Mouse (Mus musculus) liver, postnatal 0 days (tissue): ENCODE results near the gene Ercc1. TPM values are rescaled to one million over a fixed set of nuclear protein-coding genes. Genes with fewer than 3 reads are reported as not detected.

Experiments
- ATAC-seq: fragments of 200-750 bp; cut with Nextera tagmentation; 2 replicates; pipeline ENCODE4 v1.8.0; 2017; ENCODE audit warnings: mild to moderate bottlenecking, moderate library complexity
- DNase-seq: peaks from one replicate; pipeline ENCODE4 v3.0.0-alpha.2; 2016
- H3K27ac ChIP-seq: fragments of 300-500 bp; sonication (generic); 2 replicates; pipeline ENCODE4 v1.5.1; 2014; ENCODE audit warnings: antibody characterized with exemption, moderate library complexity, mild to moderate bottlenecking, low read depth
- H3K27me3 ChIP-seq: fragments of 300-500 bp; sonication (generic); 2 replicates; pipeline ENCODE4 v1.6.1; 2014; ENCODE audit warnings: low read length, control low read depth, mixed read lengths; ENCODE audit not compliant: insufficient read depth
- H3K36me3 ChIP-seq: fragments of 300-500 bp; sonication (generic); replicated peaks from 2 replicates; pipeline ENCODE4 v1.6.1; 2014; ENCODE audit warnings: mild to moderate bottlenecking, control low read depth, low read length, moderate library complexity, mixed read lengths; ENCODE audit not compliant: insufficient read depth
- H3K4me1 ChIP-seq: fragments of 300-500 bp; sonication (generic); 2 replicates; pipeline ENCODE4 v1.6.1; 2014; ENCODE audit warnings: antibody characterized with exemption, mild to moderate bottlenecking, control low read depth; ENCODE audit not compliant: insufficient read depth
- H3K4me2 ChIP-seq: fragments of 300-500 bp; sonication (generic); 2 replicates; pipeline ENCODE4 v1.6.1; 2014; ENCODE audit warnings: low read depth, mild to moderate bottlenecking, low read length, moderate library complexity, mixed read lengths
- H3K4me3 ChIP-seq: fragments of 300-500 bp; sonication (generic); 2 replicates; pipeline ENCODE4 v1.5.1; 2014; ENCODE audit warnings: low read depth, low read length
- H3K9ac ChIP-seq: fragments of 300-500 bp; sonication (generic); replicated peaks from 2 replicates; pipeline ENCODE4 v1.6.1; 2014; ENCODE audit warnings: mild to moderate bottlenecking, moderate library complexity
- H3K9me3 ChIP-seq: fragments of 300-500 bp; sonication (generic); 2 replicates; pipeline ENCODE4 v1.6.1; 2016; ENCODE audit warnings: mild to moderate bottlenecking, control low read depth, low read length, mixed read lengths
- CTCF ChIP-seq: sonication (generic); IDR thresholded peaks from 2 replicates; pipeline ENCODE4 v1.5.1; 2016; ENCODE audit warnings: antibody characterized with exemption, low read depth
- EP300 ChIP-seq: IDR thresholded peaks from 2 replicates; pipeline ENCODE4 v1.6.1; 2016; ENCODE audit warnings: antibody characterized with exemption, low read depth, mild to moderate bottlenecking
- WGBS: fragments of 180-500 bp; shearing (Covaris S2); extraction: QIAGEN DNeasy Blood & Tissue Kit; methylation state at CpG from one replicate; pipeline ENCODE4 v1.1.7; 2014; ENCODE audit not compliant: insufficient replicate concordance; 5-methylcytosine and 5-hydroxymethylcytosine counted together
- polyA plus RNA-seq: library from polyadenylated mRNA; unstranded; fragments of >200 nt; fragmentation: Nextera tagmentation; extraction: Ambion mirVana; gene quantifications from 2 replicates; pipeline ENCODE4 v1.2.1, GENCODE M21; 2015

Ercc1 gene
- polyA plus RNA-seq, 1 experiment from 2014 or later, result 9.8 TPM

DNA sequence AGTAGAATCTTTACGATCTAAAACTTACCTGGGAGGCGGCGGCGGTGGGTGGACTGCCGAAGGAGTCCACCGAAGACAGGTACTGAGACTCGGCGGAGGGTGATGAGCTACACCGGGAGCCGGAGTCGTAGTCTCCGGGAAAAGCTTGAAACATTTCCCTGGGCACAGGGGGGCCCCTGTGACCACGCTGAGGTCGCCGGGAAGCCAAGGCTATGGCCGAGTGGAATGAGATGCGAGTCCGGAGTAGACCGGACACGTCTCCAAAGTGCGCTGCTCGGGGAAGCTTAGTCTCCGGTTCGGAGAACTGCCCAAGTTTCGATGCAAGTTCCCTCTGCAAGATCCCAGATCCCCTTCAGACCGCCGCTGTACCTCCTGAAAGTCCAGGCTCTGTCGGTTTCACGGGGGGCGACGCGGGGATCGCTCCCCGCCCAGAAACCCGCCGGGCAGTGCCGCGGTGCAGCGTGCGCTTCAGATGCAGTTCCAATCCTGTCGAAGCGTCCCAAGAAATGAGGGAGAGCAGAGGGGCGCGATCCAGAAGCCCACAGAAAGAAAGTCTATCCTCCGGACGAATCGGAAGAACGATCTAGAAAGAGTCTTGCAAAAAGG, 35.2 kb upstream of the Ercc1 start:
- H3K9ac ChIP-seq, result peak overlapping the region; percentile 41; the same call in 1 of the 2 replicates
- peak overlapping the region; percentile 53 for H3K4me3 ChIP-seq
- peak overlapping the region; percentile 98 for H3K4me2 ChIP-seq
- under 1% methylated on average over 48 of the region's 48 CpGs for WGBS
- H3K4me1 ChIP-seq, result peaks cover 25% of the 10 kb centered on the region
- no peak for ATAC-seq
- TF ChIP-seq EP300, result no peak
- TF ChIP-seq CTCF, result no peak
- H3K27me3 ChIP-seq, result peaks cover 37% of the 10 kb centered on the region
- H3K9me3 ChIP-seq, result no peaks in the 10 kb centered on the region
- no peak for DNase-seq
- H3K27ac ChIP-seq, result no peak overlapping the region
- no peaks in the 10 kb centered on the region for H3K36me3 ChIP-seq

DNA sequence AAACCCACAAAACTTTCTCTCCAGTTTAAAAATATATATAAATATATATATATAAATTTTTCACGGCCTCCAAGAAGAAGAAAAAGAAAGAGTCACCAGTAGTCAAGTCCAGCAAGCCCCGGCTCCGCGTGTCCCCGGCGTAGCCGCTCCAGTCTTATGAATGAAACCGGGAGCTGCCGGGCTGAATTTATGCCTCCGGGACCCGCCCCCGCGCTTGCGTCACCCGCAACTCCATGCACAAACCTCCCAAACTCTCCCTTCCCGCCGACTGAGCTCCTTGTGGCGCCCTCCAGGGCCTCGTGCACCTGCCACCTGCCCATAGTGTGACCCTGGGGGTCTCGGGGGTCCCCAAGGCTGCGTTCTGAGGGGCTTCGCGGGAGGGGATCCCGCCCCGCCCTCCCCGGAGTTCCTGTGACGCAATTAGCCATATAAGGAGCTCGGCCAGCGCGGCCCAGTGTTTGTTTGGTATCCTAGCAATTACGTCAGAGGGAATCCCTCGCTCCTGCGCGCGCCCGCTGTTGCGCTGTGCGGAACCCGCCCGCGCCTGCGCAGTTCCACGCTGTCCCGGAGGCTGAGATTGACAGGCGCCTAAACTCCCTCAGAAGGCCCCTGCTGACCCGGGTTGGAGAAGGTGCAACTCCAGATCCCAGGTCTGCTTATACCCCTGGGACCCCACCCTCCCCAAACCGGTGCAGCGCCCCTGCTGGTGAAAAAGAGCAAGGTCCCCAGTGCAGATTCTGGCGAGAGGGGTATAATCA, 34.5 kb upstream of the Ercc1 start, which contains the start of gene Fosb:
Gene Fosb, minus strand, starts transcription at position 168 of the 758 bp plus-strand sequence.
- H3K27me3 ChIP-seq, result peaks cover 30% of the 10 kb centered on the region
- H3K4me3 ChIP-seq, result peak within 1 kb of the TSS; percentile 53
- DNase-seq, result peak; percentile 94
- H3K4me1 ChIP-seq, result peaks cover 18% of the 10 kb centered on the region
- WGBS, result under 1% methylated on average over 49 of the region's 49 CpGs
- H3K27ac ChIP-seq, result no peak within 1 kb of the TSS
- H3K9me3 ChIP-seq, result no peaks in the 10 kb centered on the region
- peak; percentile 84 for ATAC-seq
- peak within 1 kb of the TSS; percentile 45 for H3K9ac ChIP-seq
- no peaks in the 10 kb centered on the region for H3K36me3 ChIP-seq
- TF ChIP-seq EP300, result peak; percentile 52; the same call in 1 of the 2 replicates
- TF ChIP-seq CTCF, result peak; percentile 59
- peak within 1 kb of the TSS; percentile 98 for H3K4me2 ChIP-seq

DNA sequence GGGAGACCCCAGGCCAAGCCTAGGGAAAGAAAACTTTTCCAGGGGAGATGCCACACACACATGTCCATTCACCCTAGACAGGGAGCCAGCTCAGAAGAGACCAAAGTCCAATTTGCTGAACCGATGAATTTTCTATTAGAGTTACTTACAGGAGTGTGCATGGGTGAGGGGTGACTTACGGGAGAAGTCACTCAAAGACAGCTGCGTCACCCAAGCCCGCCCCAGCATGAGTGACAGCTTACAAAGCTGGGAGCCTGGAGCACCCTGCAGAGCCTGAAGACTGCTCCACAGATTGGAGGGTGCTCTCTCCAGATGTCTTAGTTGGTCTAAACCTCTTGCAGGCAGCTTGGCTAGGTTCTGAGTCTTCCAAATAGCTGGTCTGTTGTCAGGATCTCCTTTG, 32.6 kb upstream of the Ercc1 start:
- Histone ChIP-seq H3K4me2 (no peak overlapping the region), H3K9me3 (no peaks in the 10 kb centered on the region), H3K9ac (no peak overlapping the region), H3K36me3 (no peaks in the 10 kb centered on the region), H3K4me3 (no peak overlapping the region), H3K4me1 (peaks cover 22% of the 10 kb centered on the region), H3K27ac (no peak overlapping the region), H3K27me3 (peaks cover 15% of the 10 kb centered on the region)
- TF ChIP-seq EP300 (no peak), CTCF (no peak)
- ATAC-seq (no peak), DNase-seq (no peak)
- WGBS, result 34% methylated on average over 4 of the region's 4 CpGs

DNA sequence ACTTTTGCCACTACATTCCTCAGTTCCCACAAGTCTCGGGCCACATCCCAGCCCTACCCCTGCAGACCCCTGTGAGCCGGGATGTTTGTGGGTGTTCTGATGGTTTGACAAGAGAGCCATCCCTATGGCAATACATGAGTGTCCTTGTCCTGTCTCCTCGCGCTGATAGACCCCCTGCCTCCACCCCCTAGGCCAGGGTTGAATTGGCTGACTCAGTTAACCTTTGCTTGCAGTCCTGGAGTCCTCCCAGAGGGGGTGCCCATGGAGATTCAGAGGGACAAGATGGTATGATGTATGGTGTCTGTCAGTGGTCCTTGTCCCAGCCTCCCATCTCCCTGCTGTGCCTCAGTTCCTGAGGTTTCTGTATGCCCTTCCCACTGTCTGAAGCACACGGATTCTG, 30.5 kb upstream of the Ercc1 start:
- Histone ChIP-seq H3K36me3 (no peaks in the 10 kb centered on the region), H3K27ac (no peak overlapping the region), H3K4me1 (peaks cover 13% of the 10 kb centered on the region), H3K4me2 (no peak overlapping the region), H3K9ac (no peak overlapping the region), H3K27me3 (peaks cover 10% of the 10 kb centered on the region; the same call in 1 of the 2 replicates), H3K4me3 (no peak overlapping the region), H3K9me3 (no peaks in the 10 kb centered on the region)
- 59% methylated on average over 5 of the region's 5 CpGs for WGBS
- no peak for DNase-seq
- TF ChIP-seq EP300 (no peak), CTCF (no peak)
- ATAC-seq, result no peak

DNA sequence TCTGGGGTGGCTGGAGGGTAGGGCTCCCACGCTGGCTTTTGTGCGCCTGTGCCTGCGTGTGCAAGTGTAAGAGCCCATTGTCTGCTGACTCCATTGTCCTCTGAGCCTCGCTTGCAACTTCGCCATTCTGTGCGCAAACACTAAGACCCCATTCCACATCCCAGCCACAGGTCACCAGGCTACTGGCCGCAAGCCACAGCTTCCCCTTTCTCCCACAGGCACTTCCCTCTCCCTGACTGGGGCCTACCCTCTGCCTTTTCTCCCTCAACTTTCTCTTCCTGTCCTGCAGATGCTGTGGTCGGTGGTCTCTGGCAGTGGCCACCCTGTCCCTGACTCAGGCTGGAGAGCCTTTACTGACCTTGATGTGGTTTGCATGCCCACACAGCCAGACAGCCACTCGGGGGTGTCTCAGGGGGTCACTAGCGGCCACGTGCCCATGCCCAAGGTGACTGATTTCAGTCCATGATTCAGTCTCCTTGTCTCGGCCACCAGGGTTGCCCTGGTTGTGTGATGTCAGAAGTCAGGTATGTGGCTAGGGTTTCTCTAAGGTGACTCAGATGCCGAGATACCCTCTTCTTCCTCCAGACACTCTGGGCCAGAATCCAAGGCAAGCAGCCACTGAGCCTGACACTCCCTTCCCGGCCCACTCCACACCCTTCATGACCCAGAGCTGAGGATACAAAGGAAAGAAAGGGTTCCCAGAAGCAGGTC, 28.0 kb upstream of the Ercc1 start:
- no peaks in the 10 kb centered on the region for H3K9me3 ChIP-seq
- peaks cover 9% of the 10 kb centered on the region; the same call in 1 of the 2 replicates for H3K27me3 ChIP-seq
- DNase-seq (peak; percentile 66), ATAC-seq (no peak)
- 0 out of 2 replicates have a peak overlapping the region, but pooled peaks have one; percentile 42 for H3K27ac ChIP-seq
- 0 out of 2 replicates have a peak overlapping the region, but pooled peaks have one; percentile 36 for H3K4me2 ChIP-seq
- WGBS, result 18% methylated on average over 14 of the region's 14 CpGs
- H3K36me3 ChIP-seq, result no peaks in the 10 kb centered on the region
- no peak overlapping the region for H3K9ac ChIP-seq
- H3K4me1 ChIP-seq, result peaks cover 8% of the 10 kb centered on the region
- no peak overlapping the region for H3K4me3 ChIP-seq
- TF ChIP-seq CTCF (no peak), EP300 (no peak)

DNA sequence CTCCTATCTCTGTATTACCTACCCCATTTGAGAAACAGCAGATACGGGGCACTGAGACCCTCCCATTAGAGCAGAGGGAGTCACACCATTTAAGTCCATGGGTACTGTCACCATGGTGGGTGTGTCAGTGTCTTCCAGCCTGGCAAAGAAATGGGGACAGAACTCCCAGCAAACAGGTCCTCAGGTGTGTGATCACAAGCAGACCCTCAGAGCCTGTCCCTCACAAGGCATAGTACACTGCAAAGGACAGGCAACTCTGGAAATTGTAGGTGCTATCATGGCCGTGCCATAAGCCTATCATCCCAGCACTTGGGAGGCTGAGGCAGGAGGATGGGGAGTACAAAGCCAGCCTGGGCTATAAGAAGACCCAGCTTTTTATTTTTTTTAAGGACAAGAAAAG, 26.4 kb upstream of the Ercc1 start:
- ATAC-seq, result no peak
- 55% methylated on average over 2 of the region's 2 CpGs for whole genome bisulfite sequencing
- Histone ChIP-seq H3K27me3 (peaks cover 13% of the 10 kb centered on the region; the same call in 1 of the 2 replicates), H3K4me1 (peaks cover 9% of the 10 kb centered on the region), H3K27ac (no peak overlapping the region), H3K9ac (no peak overlapping the region), H3K9me3 (no peaks in the 10 kb centered on the region), H3K4me2 (no peak overlapping the region), H3K36me3 (no peaks in the 10 kb centered on the region), H3K4me3 (no peak overlapping the region)
- DNase-seq, result no peak
- no peak for TF ChIP-seq CTCF
- no peak for TF ChIP-seq EP300
